Comparison of ENCODE assay signal across 8 mouse cellular contexts in genomic region chr12:101819570-101819969, GRCm38 (mm10). TPM values are rescaled to one million over a fixed set of nuclear protein-coding genes. Genes with fewer than 3 reads are reported as not detected.
DNase-seq lines count a peak whose midpoint lies in the region; ATAC-seq and TF ChIP-seq lines count a peak whose summit lies in the region.

No protein-coding gene starts in this region.

- peak overlapping the region; percentile 74 for H3K4me2 ChIP-seq in heart, postnatal 0 days (ENCODE audit: low read depth, low read length)
- peak overlapping the region; percentile 81; the same call in 1 of the 2 replicates for H3K4me2 ChIP-seq in embryonic facial prominence, embryonic 11.5 days (ENCODE audit: low read depth, low read length)
- H3K4me2 ChIP-seq in hindbrain, embryonic 16.5 days (ENCODE audit: low read length): peak overlapping the region; percentile 99
- H3K4me2 ChIP-seq in midbrain, embryonic 14.5 days (ENCODE audit: low read length): peak overlapping the region; percentile 93

- H3K4me1 ChIP-seq in heart, postnatal 0 days (ENCODE audit: control insufficient read depth, insufficient read depth): 0 out of 2 replicates have a peak, but pooled peaks cover 6% of the 10 kb centered on the region
- H3K4me1 ChIP-seq in embryonic facial prominence, embryonic 11.5 days (ENCODE audit: control insufficient read depth, insufficient read depth, low read length): 0 out of 2 replicates have a peak, but pooled peaks cover 2% of the 10 kb centered on the region
- peaks cover 6% of the 10 kb centered on the region; the same call in 1 of the 2 replicates for H3K4me1 ChIP-seq in hindbrain, embryonic 16.5 days (ENCODE audit: control insufficient read depth, insufficient read depth, low read depth, low read length)
- 0 out of 2 replicates have a peak, but pooled peaks cover 4% of the 10 kb centered on the region for H3K4me1 ChIP-seq in midbrain, embryonic 14.5 days (ENCODE audit: control insufficient read depth, insufficient read depth, low read length)

- DNase-seq in heart, postnatal 0 days (ENCODE audit: low spot score): no peak
- no peak for DNase-seq in heart, postnatal 36 days
- DNase-seq in embryonic facial prominence, embryonic 11.5 days (ENCODE audit: low spot score): no peak
- no peak for DNase-seq in midbrain, embryonic 14.5 days
- DNase-seq in layer of hippocampus, adult 9-10 months (ENCODE audit: low spot score): no peak
- DNase-seq in thymus, adult 18-20 months: no peak
- no peak for DNase-seq in yolk sac, embryonic 10.5 days (ENCODE audit: low spot score)

- H3K9ac ChIP-seq in heart, postnatal 0 days (replicated peaks; ENCODE audit: low read depth, low read length): 0 out of 2 replicates have a peak overlapping the region, but pooled peaks have one; percentile 48
- H3K9ac ChIP-seq in embryonic facial prominence, embryonic 11.5 days (replicated peaks; ENCODE audit: low read length): no peak overlapping the region; the same call in 1 of the 2 replicates
- no peak overlapping the region for H3K9ac ChIP-seq in hindbrain, embryonic 16.5 days (ENCODE audit: low read depth, low read length)
- H3K9ac ChIP-seq in midbrain, embryonic 14.5 days (replicated peaks; ENCODE audit: low read length): no peak overlapping the region

- H3K4me3 ChIP-seq in heart, postnatal 0 days (ENCODE audit: low read depth, low read length): peak overlapping the region; percentile 55
- peak overlapping the region; percentile 41 for H3K4me3 ChIP-seq in embryonic facial prominence, embryonic 11.5 days (ENCODE audit: low read depth, low read length)
- H3K4me3 ChIP-seq in hindbrain, embryonic 16.5 days (ENCODE audit: low read length): peak overlapping the region; percentile 53
- peak overlapping the region; percentile 45; the same call in 1 of the 2 replicates for H3K4me3 ChIP-seq in midbrain, embryonic 14.5 days (replicated peaks; ENCODE audit: low read depth, low read length)

- H3K36me3 ChIP-seq in heart, postnatal 0 days (replicated peaks; ENCODE audit: control insufficient read depth, insufficient read depth, low read length): no peaks in the 10 kb centered on the region
- H3K36me3 ChIP-seq in embryonic facial prominence, embryonic 11.5 days (replicated peaks; ENCODE audit: control insufficient read depth, insufficient read depth, low read depth, low read length): no peaks in the 10 kb centered on the region
- no peaks in the 10 kb centered on the region for H3K36me3 ChIP-seq in hindbrain, embryonic 16.5 days (ENCODE audit: control insufficient read depth, insufficient read depth, low read length)
- no peaks in the 10 kb centered on the region for H3K36me3 ChIP-seq in midbrain, embryonic 14.5 days (ENCODE audit: control insufficient read depth, insufficient read depth, low read length)

- no peak for ATAC-seq in heart, postnatal 0 days (ENCODE audit: insufficient read depth, low read depth)
- no peak for ATAC-seq in embryonic facial prominence, embryonic 11.5 days (replicated peaks; ENCODE audit: insufficient number of reproducible peaks, low FRiP score, low TSS enrichment, low read depth)
- no peak for ATAC-seq in hindbrain, embryonic 16.5 days
- ATAC-seq in midbrain, embryonic 14.5 days (ENCODE audit: low FRiP score, low TSS enrichment): no peak

- H3K9me3 ChIP-seq in heart, postnatal 0 days (replicated peaks; ENCODE audit: control insufficient read depth, low read length): no peaks in the 10 kb centered on the region
- no peaks in the 10 kb centered on the region for H3K9me3 ChIP-seq in embryonic facial prominence, embryonic 11.5 days (replicated peaks; ENCODE audit: control insufficient read depth, low read length)
- H3K9me3 ChIP-seq in hindbrain, embryonic 16.5 days (ENCODE audit: control insufficient read depth, low read length): no peaks in the 10 kb centered on the region
- H3K9me3 ChIP-seq in midbrain, embryonic 14.5 days (ENCODE audit: control insufficient read depth, low read length): no peaks in the 10 kb centered on the region

- 46% methylated on average over 9 of the region's 9 CpGs for WGBS in heart, postnatal 0 days
- WGBS in embryonic facial prominence, embryonic 11.5 days: 39% methylated on average over 9 of the region's 9 CpGs
- WGBS in hindbrain, embryonic 16.5 days: 50% methylated on average over 9 of the region's 9 CpGs
- WGBS in midbrain, embryonic 14.5 days: 44% methylated on average over 9 of the region's 9 CpGs

- no peak overlapping the region for H3K27ac ChIP-seq in heart, postnatal 0 days (ENCODE audit: low read depth)
- H3K27ac ChIP-seq in embryonic facial prominence, embryonic 11.5 days (replicated peaks; ENCODE audit: low read depth, low read length): no peak overlapping the region
- no peak overlapping the region for H3K27ac ChIP-seq in hindbrain, embryonic 16.5 days (ENCODE audit: low read depth, low read length)
- no peak overlapping the region for H3K27ac ChIP-seq in midbrain, embryonic 14.5 days (replicated peaks; ENCODE audit: low read depth, low read length)

- no peak for TF ChIP-seq CTCF in heart, postnatal 0 days (IDR thresholded peaks at IDR 0.05; ENCODE audit: low read depth)

- peaks cover 4% of the 10 kb centered on the region; the same call in 1 of the 2 replicates for H3K27me3 ChIP-seq in heart, postnatal 0 days (ENCODE audit: control insufficient read depth, insufficient read depth, low read length)
- no peaks in the 10 kb centered on the region for H3K27me3 ChIP-seq in embryonic facial prominence, embryonic 11.5 days (ENCODE audit: control insufficient read depth, insufficient read depth, low read length)
- 0 out of 2 replicates have a peak, but pooled peaks cover 3% of the 10 kb centered on the region for H3K27me3 ChIP-seq in hindbrain, embryonic 16.5 days (replicated peaks; ENCODE audit: control insufficient read depth, insufficient read depth, low read length)
- H3K27me3 ChIP-seq in midbrain, embryonic 14.5 days (ENCODE audit: control insufficient read depth, insufficient read depth, low read length): peaks cover 10% of the 10 kb centered on the region

- TF ChIP-seq EP300 in heart, postnatal 0 days (IDR thresholded peaks at IDR 0.05; ENCODE audit: low read depth): no peak

- intact Hi-C loops in heart, postnatal 36 days (cut with DNase I): no loop called here

RNA-seq across cellular contexts. Expression of gene Fbln5, which starts 0.7 kb away (rescaled TPM):
- 35.9 and 38.4 TPM in 2 replicates for total RNA-seq in heart, postnatal 0 days (2014; rRNA removed; ENCODE audit: low replicate concordance)
- 56.0 and 61.6 TPM in 2 replicates for polyA plus RNA-seq in heart, postnatal 0 days (2015; fragmentation: Nextera tagmentation; extraction: Ambion mirVana)
- 10 to 100 TPM; 27.7 to 29.8 TPM for total RNA-seq in heart, postnatal 36 days (2021)
- polyA plus RNA-seq in embryonic facial prominence, embryonic 11.5 days (2014; fragmentation: Nextera tagmentation; extraction: Ambion mirVana): 28.7 and 31.2 TPM in 2 replicates
- 18.4 and 21.0 TPM in 2 replicates for polyA plus RNA-seq in hindbrain, embryonic 16.5 days (2015; fragmentation: Nextera tagmentation; extraction: Ambion mirVana)
- 1.1 and 6.0 TPM in 2 replicates for polyA plus RNA-seq in midbrain, embryonic 14.5 days (2014; fragmentation: Nextera tagmentation; extraction: Ambion mirVana)
